Mouse (Mus musculus): Measurements from ENCODE around the gene Itfg1.

DNA sequence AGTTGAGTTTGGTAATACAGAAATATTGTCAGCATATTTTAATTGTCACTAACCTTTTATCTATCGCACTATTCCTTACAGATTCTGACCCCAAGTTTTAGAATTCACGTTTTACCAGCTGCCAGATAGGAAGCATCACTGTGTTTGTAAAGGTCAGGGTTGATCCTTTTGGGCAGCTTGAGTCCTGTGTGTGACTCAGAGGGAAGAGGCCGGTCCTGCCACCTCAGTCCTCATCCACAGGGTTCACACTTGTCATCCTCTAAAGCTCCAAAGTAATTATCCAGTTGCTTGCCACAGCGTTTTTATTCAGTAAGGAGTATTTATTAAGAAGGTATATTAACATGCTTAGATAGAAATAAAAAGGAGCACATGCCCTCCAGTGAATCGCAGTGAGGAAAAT lies 123.5 kb downstream of the Itfg1 start:
- TF ChIP-seq GATA1 (IDR thresholded peaks at IDR 0.05; ENCODE audit: borderline replicate concordance, low read length): no peak
- TF ChIP-seq FLI1 (IDR thresholded peaks at IDR 0.05; ENCODE audit: low read length): no peak

Measured in megakaryocyte, embryonic 14.5 days (primary cell).